Mouse (Mus musculus): Measurements from ENCODE around the gene Ubac2. TPM values are rescaled to one million over a fixed set of nuclear protein-coding genes. Genes with fewer than 3 reads are reported as not detected.
"Not testable (repeated sequence)": the region's sequence is repeated elsewhere in the genome, so short reads cannot be mapped to it uniquely, and the experiment has no call there.

The Ubac2 gene
- total RNA-seq (2015): 31.1 and 33.5 TPM in 2 replicates
- total RNA-seq (2017): 19.0 and 25.2 TPM in 2 replicates

- peak; percentile 92 for ATAC-seq (replicated peaks; ENCODE audit: poor library complexity)
Measured at GRCm38 (mm10) chr14:121878176-121878858, at the start of gene Ubac2. Ubac2 (plus strand) TSS chr14:121878620.

GRCm38 (mm10) chr14:121829816-121830442 lies 48.5 kb upstream of the Ubac2 start:
- peak; percentile 77 for ATAC-seq (replicated peaks; ENCODE audit: poor library complexity)

- ATAC-seq (replicated peaks; ENCODE audit: poor library complexity): no peak
Measured at GRCm38 (mm10) chr14:121833001-121833520, 45.4 kb upstream of the Ubac2 start.

- ATAC-seq (replicated peaks; ENCODE audit: poor library complexity): no peak
Measured at GRCm38 (mm10) chr14:121838161-121838560, 40.3 kb upstream of the Ubac2 start.

- peak; percentile 60 for ATAC-seq (replicated peaks; ENCODE audit: poor library complexity)
Measured at GRCm38 (mm10) chr14:121840217-121840616, 38.2 kb upstream of the Ubac2 start.

- ATAC-seq (replicated peaks; ENCODE audit: poor library complexity): no peak
Measured at GRCm38 (mm10) chr14:121844486-121844885, 33.9 kb upstream of the Ubac2 start.

GRCm38 (mm10) chr14:121851231-121851630 lies 27.2 kb upstream of the Ubac2 start:
- ATAC-seq (replicated peaks; ENCODE audit: poor library complexity): no peak

GRCm38 (mm10) chr14:121852531-121852930 lies 25.9 kb upstream of the Ubac2 start:
- ATAC-seq (replicated peaks; ENCODE audit: poor library complexity): no peak

- peak; percentile 95 for ATAC-seq (replicated peaks; ENCODE audit: poor library complexity)
Measured at GRCm38 (mm10) chr14:121865162-121865561, 13.3 kb upstream of the Ubac2 start.

- ATAC-seq (replicated peaks; ENCODE audit: poor library complexity): no peak
Measured at GRCm38 (mm10) chr14:121866574-121866973, 11.8 kb upstream of the Ubac2 start.

- ATAC-seq (replicated peaks; ENCODE audit: poor library complexity): no peak
Measured at GRCm38 (mm10) chr14:121869111-121869510, 9.3 kb upstream of the Ubac2 start.

GRCm38 (mm10) chr14:121872760-121873159 lies 5.7 kb upstream of the Ubac2 start:
- no peak for ATAC-seq (replicated peaks; ENCODE audit: poor library complexity)

- ATAC-seq (replicated peaks; ENCODE audit: poor library complexity): peak; percentile 63
Measured at GRCm38 (mm10) chr14:121873172-121873571, 5.2 kb upstream of the Ubac2 start.

GRCm38 (mm10) chr14:121873646-121874045 lies 4.8 kb upstream of the Ubac2 start:
- ATAC-seq (replicated peaks; ENCODE audit: poor library complexity): no peak

GRCm38 (mm10) chr14:121876190-121876589 lies 2.2 kb upstream of the Ubac2 start:
- not testable (repeated sequence) for ATAC-seq (replicated peaks; ENCODE audit: poor library complexity)

- no peak for ATAC-seq (replicated peaks; ENCODE audit: poor library complexity)
Measured at GRCm38 (mm10) chr14:121876860-121877259, 1.6 kb upstream of the Ubac2 start.

GRCm38 (mm10) chr14:121877640-121878039 lies 780 bp upstream of the Ubac2 start:
- no peak for ATAC-seq (replicated peaks; ENCODE audit: poor library complexity)

GRCm38 (mm10) chr14:121878859-121879206 lies 413 bp downstream of the Ubac2 start:
- peak; percentile 9 for ATAC-seq (replicated peaks; ENCODE audit: poor library complexity)

- no peak for ATAC-seq (replicated peaks; ENCODE audit: poor library complexity)
Measured at GRCm38 (mm10) chr14:121879266-121879840, 933 bp downstream of the Ubac2 start.

GRCm38 (mm10) chr14:121881211-121881610 lies 2.8 kb downstream of the Ubac2 start:
- no peak for ATAC-seq (replicated peaks; ENCODE audit: poor library complexity)

GRCm38 (mm10) chr14:121884150-121884797 lies 5.9 kb downstream of the Ubac2 start:
- no peak for ATAC-seq (replicated peaks; ENCODE audit: poor library complexity)

Data from megakaryocyte progenitor cell, adult 5-6 weeks (primary cell).